Comparison of ENCODE assay signal across 19 mouse cellular contexts in the genomic region with DNA sequence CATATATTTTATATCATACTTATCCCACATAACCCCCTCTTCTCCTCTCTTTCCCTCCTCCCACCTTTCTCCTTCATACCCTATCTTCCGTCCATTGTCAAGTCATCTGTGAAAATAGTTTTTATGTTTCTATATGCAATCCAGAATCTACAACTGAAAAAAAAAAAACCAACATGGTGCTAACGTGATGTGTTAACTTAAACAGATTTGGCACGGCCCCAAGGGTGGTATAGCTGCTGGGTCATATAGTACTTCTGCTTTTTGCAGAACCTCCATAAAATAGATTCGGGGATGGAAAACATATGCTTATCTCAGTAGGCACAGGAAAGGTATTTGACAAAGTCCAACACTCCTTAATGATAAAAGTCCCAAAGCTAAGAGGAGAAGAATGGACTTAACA.
"Had no signal": no experiment of that assay in that cellular context is flagged by ENCODE, and none has a peak within 500 bp of the region (broad histone marks: within the 10 kb centered on the region; RNA-seq: fewer than 3 reads in every experiment).

No protein-coding gene starts in this region.

- H3K27me3 ChIP-seq: limb, embryonic 12.5 days; limb, embryonic 15.5 days; liver, embryonic 15.5 days; midbrain, embryonic 13.5 days had no signal

- H3K9me3 ChIP-seq: limb, embryonic 12.5 days; limb, embryonic 15.5 days; liver, embryonic 15.5 days; midbrain, embryonic 10.5 days; midbrain, embryonic 13.5 days had no signal

- H3K4me1 ChIP-seq: limb, embryonic 12.5 days; limb, embryonic 15.5 days; midbrain, embryonic 13.5 days had no signal

- H3K4me2 ChIP-seq: limb, embryonic 12.5 days; limb, embryonic 15.5 days; liver, embryonic 11.5 days; liver, embryonic 15.5 days; midbrain, embryonic 13.5 days had no signal

- H3K27ac ChIP-seq: layer of hippocampus, adult 2 months; left cerebral cortex, adult 2 months; limb, embryonic 12.5 days; limb, embryonic 15.5 days; liver, embryonic 15.5 days; midbrain, embryonic 10.5 days; midbrain, embryonic 13.5 days had no signal

- H3K9ac ChIP-seq: limb, embryonic 12.5 days; limb, embryonic 15.5 days; liver, embryonic 15.5 days; midbrain, embryonic 13.5 days had no signal

- H3K36me3 ChIP-seq: limb, embryonic 12.5 days; limb, embryonic 15.5 days; liver, embryonic 15.5 days; midbrain, embryonic 10.5 days; midbrain, embryonic 13.5 days had no signal

- DNase-seq: kidney, adult 18-20 months; kidney, adult 9 months; kidney, postnatal 14 days; layer of hippocampus, adult 9-11 months; left cerebral cortex, postnatal 4 days; lung, adult 2 months; lung, postnatal 14 days; lung, postnatal 4 days; thymus, adult 18-20 months; thymus, postnatal 36 days had no signal

- ATAC-seq: midbrain, embryonic 13.5 days; midbrain, embryonic 16.5 days had no signal

- H3K4me3 ChIP-seq: layer of hippocampus, adult 2 months; left cerebral cortex, adult 2 months; limb, embryonic 12.5 days; limb, embryonic 15.5 days; liver, embryonic 15.5 days; midbrain, embryonic 10.5 days; midbrain, embryonic 13.5 days had no signal
